Mouse (Mus musculus): ENCODE measurements around the gene Fat4.

DNA sequence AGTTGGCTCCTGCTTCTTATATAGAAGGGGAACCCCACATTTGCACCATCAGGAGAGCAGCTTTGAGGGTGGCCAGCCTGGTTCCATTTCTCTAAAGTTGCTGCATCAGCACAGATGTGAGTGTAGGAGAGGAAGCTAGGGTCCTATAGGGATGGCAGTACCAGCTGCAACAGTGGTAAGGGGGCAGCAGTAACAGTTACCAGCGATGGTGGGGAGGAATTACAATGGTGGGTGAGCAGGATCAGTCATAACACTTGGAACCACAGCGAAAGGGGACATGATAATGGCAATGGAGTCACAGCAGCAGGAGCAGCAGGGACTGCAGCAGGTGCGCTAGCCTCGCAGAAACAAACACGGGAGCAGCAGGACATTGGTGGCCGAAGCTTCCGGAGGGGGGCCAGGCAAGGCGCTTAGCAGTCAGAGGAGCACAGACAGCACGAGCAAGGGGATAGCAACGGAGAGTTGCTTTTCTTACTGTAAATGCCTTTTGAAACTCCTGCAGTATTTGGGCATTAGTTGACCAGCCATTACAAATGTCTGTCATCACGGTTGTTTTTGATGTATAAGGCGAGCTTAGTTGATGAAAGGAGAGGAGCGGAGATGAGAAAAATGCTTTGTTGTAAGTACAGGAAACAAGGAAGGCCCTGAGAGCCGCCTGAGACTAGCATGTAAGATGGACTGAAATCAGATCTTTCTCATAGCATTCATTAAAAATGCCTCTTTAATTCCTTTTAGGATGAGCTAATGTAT, 21.1 kb downstream of the Fat4 start:
- no peak for TF ChIP-seq CTCF (IDR thresholded peaks at IDR 0.05; ENCODE audit: low read depth, low read length)
- TF ChIP-seq POLR2A (IDR thresholded peaks at IDR 0.05; ENCODE audit: borderline replicate concordance, low read depth, low read length): no peak

Measured in bone marrow macrophage, adult 2 months (primary cell).